Mouse (Mus musculus): ENCODE results near the gene Rbfox1.

DNA sequence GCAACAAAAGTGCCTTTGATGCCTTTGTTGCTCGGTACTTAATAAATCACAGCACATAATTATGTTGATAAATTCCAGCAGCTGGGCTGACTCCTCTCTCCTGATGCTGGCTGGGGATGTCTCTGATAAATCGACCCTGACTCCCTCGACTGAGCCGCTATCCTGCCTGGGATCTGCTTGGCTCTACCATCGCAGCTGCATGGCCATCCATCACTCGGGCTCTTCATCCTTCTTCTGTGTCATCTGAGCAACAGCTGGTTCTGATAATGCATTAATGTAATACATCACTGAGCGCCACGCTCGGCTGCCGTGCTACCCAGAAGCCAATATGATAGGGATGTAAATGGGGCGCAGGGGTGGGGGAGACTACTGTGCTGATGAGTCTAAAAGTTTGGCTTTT lies 39.5 kb upstream of the Rbfox1 start:
- no peak for TF ChIP-seq POLR2A (IDR thresholded peaks at IDR 0.05; ENCODE audit: borderline replicate concordance, extremely low read depth, insufficient read depth, insufficient read length, poor library complexity, severe bottlenecking)
- TF ChIP-seq CTCF (IDR thresholded peaks at IDR 0.05; ENCODE audit: borderline replicate concordance, extremely low read depth, insufficient read depth, insufficient read length) = no peak

All from brain, embryonic 14.5 days (tissue).